Mouse (Mus musculus) stomach, postnatal 0 days (tissue): ENCODE measurements around the gene Cnn2.

Experiments
- CTCF ChIP-seq: IDR thresholded peaks from 2 replicates; pipeline ENCODE4 v1.5.1; 2016; ENCODE audit warnings: antibody characterized with exemption, low read depth, mild to moderate bottlenecking, moderate library complexity
- EP300 ChIP-seq: optimal IDR thresholded peaks from 2 replicates; pipeline ENCODE3; 2016; ENCODE audit warnings: antibody characterized with exemption

GRCm38 (mm10) chr10:79966886-79967400 lies 21.4 kb upstream of the Cnn2 start:
- TF ChIP-seq EP300 (no peak), CTCF (no peak)
